In genomic region chr7:100381161-100381560, GRCm38 (mm10) we compare ENCODE assay signal across 13 mouse cellular contexts.
"Had no signal": no experiment of that assay in that cellular context is flagged by ENCODE, and none has a peak within 500 bp of the region (broad histone marks: within the 10 kb centered on the region; RNA-seq: fewer than 3 reads in every experiment).

No protein-coding gene starts in this region.

- ATAC-seq: intestine, embryonic 16.5 days; liver, postnatal 0 days; midbrain, embryonic 16.5 days had no signal

- H3K27ac ChIP-seq: hindbrain, embryonic 15.5 days; kidney, embryonic 15.5 days; limb, embryonic 12.5 days; liver, embryonic 13.5 days; neural tube, embryonic 13.5 days had no signal

- H3K4me1 ChIP-seq: hindbrain, embryonic 15.5 days; kidney, embryonic 15.5 days; limb, embryonic 12.5 days; liver, embryonic 13.5 days; neural tube, embryonic 13.5 days had no signal

- DNase-seq: liver; liver, embryonic 13.5 days; liver, postnatal 0 days; right cerebral cortex, adult 18-20 months; right cerebral cortex, postnatal 25 days; spleen, adult 18-20 months; thymus, postnatal 36 days had no signal

- H3K9ac ChIP-seq: hindbrain, embryonic 15.5 days; kidney, embryonic 15.5 days; limb, embryonic 12.5 days; liver, embryonic 13.5 days; liver, postnatal 0 days; neural tube, embryonic 13.5 days had no signal

- H3K4me3 ChIP-seq: hindbrain, embryonic 15.5 days; kidney, embryonic 15.5 days; limb, embryonic 12.5 days; liver, embryonic 13.5 days; neural tube, embryonic 13.5 days had no signal

- H3K9me3 ChIP-seq: hindbrain, embryonic 15.5 days; kidney, embryonic 15.5 days; limb, embryonic 12.5 days; liver, embryonic 13.5 days; neural tube, embryonic 13.5 days had no signal

- H3K27me3 ChIP-seq: hindbrain, embryonic 15.5 days; kidney, embryonic 15.5 days; limb, embryonic 12.5 days; liver, embryonic 13.5 days; neural tube, embryonic 13.5 days had no signal

- H3K4me2 ChIP-seq: hindbrain, embryonic 15.5 days; kidney, embryonic 15.5 days; limb, embryonic 12.5 days; liver, embryonic 13.5 days; neural tube, embryonic 13.5 days had no signal
